20 mouse cellular contexts compared by ENCODE assay signal in genomic region chr17:5679315-5679714, GRCm38 (mm10).
DNase-seq lines count a peak whose midpoint lies in the region; ATAC-seq and TF ChIP-seq lines count a peak whose summit lies in the region.
"Had no signal": no experiment of that assay in that cellular context is flagged by ENCODE, and none has a peak within 500 bp of the region (broad histone marks: within the 10 kb centered on the region; RNA-seq: fewer than 3 reads in every experiment).

No protein-coding gene starts in this region.

- ATAC-seq in hindbrain, embryonic 11.5 days (ENCODE audit: low FRiP score): no peak
- ATAC-seq in kidney, embryonic 16.5 days (ENCODE audit: low FRiP score, low TSS enrichment): peak; percentile 92
- ATAC-seq: forebrain, embryonic 15.5 days; intestine, embryonic 16.5 days had no signal

- H3K4me2 ChIP-seq in hindbrain, embryonic 11.5 days (replicated peaks; ENCODE audit: low read depth, low read length): no peak overlapping the region
- no peak overlapping the region for H3K4me2 ChIP-seq in kidney, embryonic 16.5 days (replicated peaks; ENCODE audit: low read depth, low read length)
- H3K4me2 ChIP-seq: forebrain, embryonic 15.5 days; heart, embryonic 11.5 days; heart, embryonic 15.5 days; hindbrain, embryonic 12.5 days had no signal

- H3K36me3 ChIP-seq in hindbrain, embryonic 11.5 days (ENCODE audit: control insufficient read depth, insufficient read depth, low read length): no peaks in the 10 kb centered on the region
- no peaks in the 10 kb centered on the region for H3K36me3 ChIP-seq in hindbrain, embryonic 10.5 days
- no peaks in the 10 kb centered on the region for H3K36me3 ChIP-seq in kidney, embryonic 16.5 days (ENCODE audit: insufficient read depth, low read length)
- H3K36me3 ChIP-seq: forebrain, embryonic 15.5 days; heart, embryonic 15.5 days; hindbrain, embryonic 12.5 days had no signal

- peak; percentile 18 for DNase-seq in hindbrain, embryonic 11.5 days (ENCODE audit: low spot score)
- DNase-seq in hindbrain, embryonic 10.5 days (ENCODE audit: low spot score): no peak
- DNase-seq in kidney, postnatal 36 days: no peak
- DNase-seq in brain, embryonic 14.5 days (ENCODE audit: low read depth): peak; percentile 26
- peak; percentile 72 for DNase-seq in retina, embryonic 14.5 days (ENCODE audit: low spot score)
- DNase-seq in neural tube, embryonic 10.5 days (ENCODE audit: extremely low spot score, low spot score): no peak
- DNase-seq: adrenal gland, postnatal 10 days; cerebellum, adult 11-12 months; cerebellum, adult 9-10 months; cerebellum, postnatal 25 days; gastrocnemius, postnatal 10 days; heart, adult 2 months; heart, postnatal 14 days had no signal

- TF ChIP-seq CTCF in brain, embryonic 14.5 days (IDR thresholded peaks at IDR 0.05; ENCODE audit: borderline replicate concordance, extremely low read depth, insufficient read depth, insufficient read length): no peak

- H3K4me3 ChIP-seq in hindbrain, embryonic 11.5 days (ENCODE audit: low read depth, low read length): no peak overlapping the region
- no peak overlapping the region for H3K4me3 ChIP-seq in hindbrain, embryonic 10.5 days
- H3K4me3 ChIP-seq in kidney, embryonic 16.5 days (ENCODE audit: low read length): no peak overlapping the region
- H3K4me3 ChIP-seq: forebrain, embryonic 15.5 days; heart, adult 2 months; heart, embryonic 15.5 days; hindbrain, embryonic 12.5 days had no signal

- H3K9me3 ChIP-seq in hindbrain, embryonic 11.5 days (ENCODE audit: control insufficient read depth, low read length): no peaks in the 10 kb centered on the region
- H3K9me3 ChIP-seq in hindbrain, embryonic 10.5 days: no peaks in the 10 kb centered on the region
- H3K9me3 ChIP-seq in kidney, embryonic 16.5 days (ENCODE audit: low read length): 0 out of 2 replicates have a peak, but pooled peaks cover 5% of the 10 kb centered on the region
- H3K9me3 ChIP-seq: forebrain, embryonic 15.5 days; G1E; heart, embryonic 15.5 days; hindbrain, embryonic 12.5 days had no signal

- TF ChIP-seq POLR2A in brain, embryonic 14.5 days (IDR thresholded peaks at IDR 0.05; ENCODE audit: borderline replicate concordance, extremely low read depth, insufficient read depth, insufficient read length, poor library complexity, severe bottlenecking): no peak

- no peaks in the 10 kb centered on the region for H3K4me1 ChIP-seq in hindbrain, embryonic 11.5 days (replicated peaks; ENCODE audit: control insufficient read depth, insufficient read depth, low read length)
- H3K4me1 ChIP-seq in hindbrain, embryonic 10.5 days (replicated peaks): no peaks in the 10 kb centered on the region
- no peaks in the 10 kb centered on the region for H3K4me1 ChIP-seq in kidney, embryonic 16.5 days (ENCODE audit: insufficient read depth, low read length)
- H3K4me1 ChIP-seq: heart, embryonic 15.5 days had no signal

- 28% methylated on average over 1 of the region's 1 CpGs for WGBS in hindbrain, embryonic 11.5 days
- WGBS in hindbrain, embryonic 10.5 days: 38% methylated on average over 1 of the region's 1 CpGs
- WGBS in kidney, embryonic 16.5 days: 3% methylated on average over 1 of the region's 1 CpGs

- H3K27me3 ChIP-seq in hindbrain, embryonic 11.5 days (ENCODE audit: control insufficient read depth, insufficient read depth, low read length): no peaks in the 10 kb centered on the region
- H3K27me3 ChIP-seq in hindbrain, embryonic 10.5 days (ENCODE audit: insufficient read depth, poor library complexity, severe bottlenecking): no peaks in the 10 kb centered on the region
- no peaks in the 10 kb centered on the region for H3K27me3 ChIP-seq in kidney, embryonic 16.5 days (ENCODE audit: insufficient read depth, low read length)
- H3K27me3 ChIP-seq: forebrain, embryonic 15.5 days; heart, embryonic 15.5 days; hindbrain, embryonic 12.5 days had no signal

- H3K9ac ChIP-seq in hindbrain, embryonic 11.5 days (ENCODE audit: low read depth, low read length): no peak overlapping the region
- no peak overlapping the region for H3K9ac ChIP-seq in kidney, embryonic 16.5 days (replicated peaks; ENCODE audit: low read length)
- H3K9ac ChIP-seq: forebrain, embryonic 15.5 days; heart, embryonic 15.5 days; hindbrain, embryonic 12.5 days had no signal

- H3K27ac ChIP-seq in hindbrain, embryonic 11.5 days (ENCODE audit: low read depth, low read length): no peak overlapping the region
- H3K27ac ChIP-seq in hindbrain, embryonic 10.5 days: no peak overlapping the region
- no peak overlapping the region for H3K27ac ChIP-seq in kidney, embryonic 16.5 days (ENCODE audit: low read length)
- H3K27ac ChIP-seq: forebrain, embryonic 15.5 days; heart, adult 2 months; heart, embryonic 15.5 days; hindbrain, embryonic 12.5 days had no signal

Comparison
In these comparisons a context has a peak if more than half of its experiments do, and no peak if none do; other contexts are left out.
1. DNase-seq: peak in hindbrain, embryonic 11.5 days (single experiment), brain, embryonic 14.5 days (single experiment) and retina, embryonic 14.5 days (single experiment); none in hindbrain, embryonic 10.5 days (single experiment), kidney, postnatal 36 days (0 of 2) and neural tube, embryonic 10.5 days (single experiment).